ENCODE assay signal across 8 mouse cellular contexts in genomic region chr10:89744871-89745665, GRCm38 (mm10). TPM values are rescaled to one million over a fixed set of nuclear protein-coding genes. Genes with fewer than 3 reads are reported as not detected.
DNase-seq lines count a peak whose midpoint lies in the region; ATAC-seq and TF ChIP-seq lines count a peak whose summit lies in the region.

TSS of gene Uhrf1bp1l (plus strand) at chr10:89744991.

- peaks cover 12% of the 10 kb centered on the region; the same call in 1 of the 2 replicates for H3K79me2 ChIP-seq in liver, adult 2 months (ENCODE audit: control insufficient read depth, insufficient read depth, low read length)

- peak within 1 kb of the TSS; percentile 63 for H3K27ac ChIP-seq in brown adipose tissue, adult 24 weeks (replicated peaks; ENCODE audit: low read depth, low read length)
- H3K27ac ChIP-seq in heart, embryonic 12.5 days (ENCODE audit: poor library complexity, severe bottlenecking) = peak within 1 kb of the TSS; percentile 91
- peak within 1 kb of the TSS; percentile 93 for H3K27ac ChIP-seq in kidney, postnatal 0 days
- H3K27ac ChIP-seq in liver, adult 2 months (replicated peaks; ENCODE audit: insufficient read depth, low read depth, low read length) = peak within 1 kb of the TSS; percentile 95

- H3K27me3 ChIP-seq in heart, embryonic 12.5 days (replicated peaks) = no peaks in the 10 kb centered on the region
- no peaks in the 10 kb centered on the region for H3K27me3 ChIP-seq in kidney, postnatal 0 days (ENCODE audit: insufficient read depth, low read length)
- no peaks in the 10 kb centered on the region for H3K27me3 ChIP-seq in liver, adult 2 months (ENCODE audit: control insufficient read depth, insufficient read depth, low read length)

- peak; percentile 4; the same call in 1 of the 2 replicates for TF ChIP-seq CTCF in kidney, postnatal 0 days (IDR thresholded peaks at IDR 0.05; ENCODE audit: low read depth)
- TF ChIP-seq CTCF in liver, adult 2 months (IDR thresholded peaks at IDR 0.05; ENCODE audit: low read depth, low read length) = no peak

- H3K4me1 ChIP-seq in brown adipose tissue, adult 24 weeks (ENCODE audit: control insufficient read depth, insufficient read depth, insufficient read length, low read length) = peaks cover 2% of the 10 kb centered on the region; the same call in 1 of the 2 replicates
- peaks cover 9% of the 10 kb centered on the region for H3K4me1 ChIP-seq in heart, embryonic 12.5 days (replicated peaks)
- 0 out of 2 replicates have a peak, but pooled peaks cover 5% of the 10 kb centered on the region for H3K4me1 ChIP-seq in kidney, postnatal 0 days (replicated peaks; ENCODE audit: insufficient read depth, low read length)
- peaks cover 14% of the 10 kb centered on the region for H3K4me1 ChIP-seq in liver, adult 2 months (ENCODE audit: control insufficient read depth, insufficient read depth, low read length)

- WGBS in heart, embryonic 12.5 days = under 1% methylated on average over 85 of the region's 85 CpGs
- under 1% methylated on average over 82 of the region's 85 CpGs for WGBS in kidney, postnatal 0 days
- under 1% methylated on average over 85 of the region's 85 CpGs for WGBS in liver, adult 2 months

- no peaks in the 10 kb centered on the region for H3K36me3 ChIP-seq in heart, embryonic 12.5 days
- H3K36me3 ChIP-seq in kidney, postnatal 0 days (ENCODE audit: insufficient read depth, low read length) = no peaks in the 10 kb centered on the region
- H3K36me3 ChIP-seq in liver, adult 2 months (ENCODE audit: control insufficient read depth, insufficient read depth, low read length) = no peaks in the 10 kb centered on the region

- DNase-seq in CD4-positive, CD25-positive, alpha-beta regulatory T cell, adult 2 months (ENCODE audit: low read depth, low spot score) = peak; percentile 94
- DNase-seq in kidney, postnatal 0 days (ENCODE audit: low spot score) = peak; percentile 97
- DNase-seq in liver, adult 2 months (ENCODE audit: extremely low read depth, low read depth, low spot score) = peak; percentile 77
- peak; percentile 86 to 89 for DNase-seq in spleen, postnatal 36 days (ENCODE audit: low spot score in 2 of 2)

- no peaks in the 10 kb centered on the region for H3K9me3 ChIP-seq in heart, embryonic 12.5 days (replicated peaks)
- no peaks in the 10 kb centered on the region for H3K9me3 ChIP-seq in kidney, postnatal 0 days (replicated peaks; ENCODE audit: low read length)

- TF ChIP-seq POLR2A in liver, adult 2 months (IDR thresholded peaks at IDR 0.05; ENCODE audit: extremely low read depth, insufficient read depth, low read length) = peak; percentile 90; the same call in 1 of the 2 replicates

- H3K4me3 ChIP-seq in brown adipose tissue, adult 24 weeks (ENCODE audit: insufficient read depth, low read depth, low read length) = peak within 1 kb of the TSS; percentile 87
- H3K4me3 ChIP-seq in heart, embryonic 12.5 days = peak within 1 kb of the TSS; percentile 87
- H3K4me3 ChIP-seq in kidney, postnatal 0 days (replicated peaks; ENCODE audit: low read depth, low read length) = peak within 1 kb of the TSS; percentile 98
- peak within 1 kb of the TSS; percentile 83 for H3K4me3 ChIP-seq in liver, adult 2 months (ENCODE audit: insufficient read depth, low read depth, low read length)

- ATAC-seq in erythroid progenitor cell, adult 5-6 weeks (replicated peaks; ENCODE audit: low FRiP score, poor library complexity, severe bottlenecking) = peak; percentile 98
- peak; percentile 97 for ATAC-seq in heart, embryonic 12.5 days (ENCODE audit: insufficient number of reproducible peaks, low FRiP score)
- peak; percentile 96 for ATAC-seq in kidney, postnatal 0 days (replicated peaks; ENCODE audit: low FRiP score, low read depth)
- ATAC-seq in monocyte, adult 5-6 weeks (replicated peaks; ENCODE audit: insufficient number of reproducible peaks, low FRiP score, low TSS enrichment, poor library complexity, severe bottlenecking) = peak; percentile 81

- peak within 1 kb of the TSS; percentile 94 for H3K9ac ChIP-seq in heart, embryonic 12.5 days
- peak within 1 kb of the TSS; percentile 94 for H3K9ac ChIP-seq in kidney, postnatal 0 days (ENCODE audit: low read depth, low read length)
- peak within 1 kb of the TSS; percentile 96 for H3K9ac ChIP-seq in liver, adult 2 months (ENCODE audit: low read depth, low read length)

- peak within 1 kb of the TSS; percentile 55 for H3K4me2 ChIP-seq in heart, embryonic 12.5 days
- H3K4me2 ChIP-seq in kidney, postnatal 0 days (ENCODE audit: low read length) = peak within 1 kb of the TSS; percentile 75

RNA-seq across cellular contexts. Expression of gene Uhrf1bp1l, which starts in this region (rescaled TPM):
- polyA plus RNA-seq in brown adipose tissue, adult 24 weeks (2012; ENCODE audit: insufficient read depth, insufficient read length, missing spikeins) = 11.4 and 12.1 TPM in 2 replicates
- total RNA-seq in erythroid progenitor cell, adult 5-6 weeks (2015; ENCODE audit: low replicate concordance) = 9.4 and 9.6 TPM in 2 replicates
- 5.5 and 9.2 TPM in 2 replicates for total RNA-seq in erythroid progenitor cell, adult 5-6 weeks (2017; ENCODE audit: low replicate concordance)
- 21.9 and 25.3 TPM in 2 replicates for polyA plus RNA-seq in heart, embryonic 12.5 days (2016; fragmentation: Nextera tagmentation; extraction: Ambion mirVana)
- 28.3 and 30.9 TPM in 2 replicates for polyA plus RNA-seq in kidney, postnatal 0 days (2015; fragmentation: Nextera tagmentation; extraction: Ambion mirVana)
- 38.6 and 40.8 TPM in 2 replicates for total RNA-seq in liver, adult 2 months (2014; rRNA removed)
- polyA plus RNA-seq in liver, adult 2 months (2012; rRNA removed) = 16.0 and 16.5 TPM in 2 replicates
- 27.5 to 45.4 TPM (median 39.8 TPM) in 3 replicates for total RNA-seq in monocyte, adult 5-6 weeks (2017)

Comparison
In these comparisons a context has a peak if more than half of its experiments do, and no peak if none do; other contexts are left out.
1. Peak in every context shown above with its lines: DNase-seq, ATAC-seq, H3K4me3 ChIP-seq and H3K27ac ChIP-seq.